Mouse (Mus musculus): ENCODE data around the gene Tnrc6b. TPM values are rescaled to one million over a fixed set of nuclear protein-coding genes. Genes with fewer than 3 reads are reported as not detected.

The Tnrc6b gene
- total RNA-seq, 1 experiment = 37.0 TPM

GRCm38 (mm10) chr15:80739972-80740371 is 28.9 kb downstream of the Tnrc6b start:
- no peaks in the 10 kb centered on the region for H3K9me3 ChIP-seq (ENCODE audit: control insufficient read depth, insufficient read depth, low read depth, low read length)
- in situ Hi-C loops (cut with MboI; ENCODE audit: low sequenced_read_pairs in 2 of 2, unreplicated experiment in 2 of 2) = no loop called here
- H3K36me3 ChIP-seq (ENCODE audit: control insufficient read depth, insufficient read depth, low read length, poor library complexity, severe bottlenecking) = no peaks in the 10 kb centered on the region
- H3K4me1 ChIP-seq (ENCODE audit: control insufficient read depth in 2 of 2, insufficient read depth in 2 of 2, low read length in 2 of 2, poor library complexity in 1 of 2) = peaks cover 3% of the 10 kb centered on the region in 2 experiments; a peak in 2 of 4 replicates
- TF ChIP-seq HCFC1 (IDR thresholded peaks at IDR 0.05; ENCODE audit: borderline replicate concordance, insufficient read depth, low read length) (no peak), CHD2 (IDR thresholded peaks at IDR 0.05; ENCODE audit: low read depth, low read length) (no peak), MAFK (IDR thresholded peaks at IDR 0.05; ENCODE audit: insufficient read depth, low read depth, low read length) (no peak), ZNF384 (IDR thresholded peaks at IDR 0.05; ENCODE audit: low read depth, low read length) (no peak), ZC3H11A (IDR thresholded peaks at IDR 0.05; ENCODE audit: borderline replicate concordance, low read depth, low read length) (no peak)
- DNase-seq (ENCODE audit: low read depth, low spot score) = no peak
- H3K27ac ChIP-seq (ENCODE audit: insufficient read depth, low read depth, low read length, poor library complexity, severe bottlenecking) = no peak overlapping the region
- H3K9ac ChIP-seq (ENCODE audit: insufficient read depth, low read depth, low read length, poor library complexity, severe bottlenecking) = no peak overlapping the region
- no peak overlapping the region for H3K4me3 ChIP-seq (ENCODE audit: insufficient read depth in 1 of 2, low read depth in 1 of 2, low read length in 2 of 2, poor library complexity in 1 of 2, severe bottlenecking in 1 of 2)

DNA sequence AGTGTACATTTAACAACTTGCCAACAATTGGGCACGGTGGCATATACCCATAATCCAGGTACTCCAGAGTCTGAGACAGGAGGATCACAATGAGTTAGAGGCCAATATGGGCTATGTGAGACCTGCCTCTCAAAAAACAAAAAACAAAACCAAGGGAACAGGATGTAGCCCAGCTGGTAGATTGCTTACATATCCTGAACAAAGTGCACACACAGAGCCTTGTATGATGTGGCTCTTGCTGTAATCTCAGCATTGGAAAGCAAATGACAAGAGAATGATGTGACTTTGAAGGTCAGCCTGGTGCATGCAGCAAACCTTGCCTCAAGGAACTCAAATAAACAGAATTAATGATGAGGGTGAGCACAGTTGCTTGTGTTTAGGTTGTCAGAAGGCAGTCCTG is 30.7 kb downstream of the Tnrc6b start:
- Histone ChIP-seq H3K4me3 (ENCODE audit: insufficient read depth in 1 of 2, low read depth in 1 of 2, low read length in 2 of 2, poor library complexity in 1 of 2, severe bottlenecking in 1 of 2) (no peak overlapping the region), H3K9me3 (ENCODE audit: control insufficient read depth, insufficient read depth, low read depth, low read length) (no peaks in the 10 kb centered on the region), H3K4me1 (ENCODE audit: control insufficient read depth in 2 of 2, insufficient read depth in 2 of 2, low read length in 2 of 2, poor library complexity in 1 of 2) (peaks cover 3% of the 10 kb centered on the region in 2 experiments; a peak in 2 of 4 replicates), H3K27ac (ENCODE audit: insufficient read depth, low read depth, low read length, poor library complexity, severe bottlenecking) (no peak overlapping the region), H3K36me3 (ENCODE audit: control insufficient read depth, insufficient read depth, low read length, poor library complexity, severe bottlenecking) (no peaks in the 10 kb centered on the region), H3K9ac (ENCODE audit: insufficient read depth, low read depth, low read length, poor library complexity, severe bottlenecking) (no peak overlapping the region)
- TF ChIP-seq ZC3H11A (IDR thresholded peaks at IDR 0.05; ENCODE audit: borderline replicate concordance, low read depth, low read length) = no peak
- no peak for TF ChIP-seq HCFC1 (IDR thresholded peaks at IDR 0.05; ENCODE audit: borderline replicate concordance, insufficient read depth, low read length)
- TF ChIP-seq ZNF384 (IDR thresholded peaks at IDR 0.05; ENCODE audit: low read depth, low read length) = no peak
- TF ChIP-seq MAFK (IDR thresholded peaks at IDR 0.05; ENCODE audit: insufficient read depth, low read depth, low read length) = no peak
- TF ChIP-seq CHD2 (IDR thresholded peaks at IDR 0.05; ENCODE audit: low read depth, low read length) = no peak
- DNase-seq (ENCODE audit: low read depth, low spot score) = no peak
- in situ Hi-C loops (cut with MboI; ENCODE audit: low sequenced_read_pairs in 2 of 2, unreplicated experiment in 2 of 2) = no loop called here

- H3K36me3 ChIP-seq (ENCODE audit: control insufficient read depth, insufficient read depth, low read length, poor library complexity, severe bottlenecking) = no peaks in the 10 kb centered on the region
- no peak overlapping the region for H3K9ac ChIP-seq (ENCODE audit: insufficient read depth, low read depth, low read length, poor library complexity, severe bottlenecking)
- TF ChIP-seq MAFK (IDR thresholded peaks at IDR 0.05; ENCODE audit: insufficient read depth, low read depth, low read length) = peak; percentile 61; the same call in 1 of the 2 replicates
- TF ChIP-seq ZNF384 (IDR thresholded peaks at IDR 0.05; ENCODE audit: low read depth, low read length) = no peak
- no peaks in the 10 kb centered on the region for H3K9me3 ChIP-seq (ENCODE audit: control insufficient read depth, insufficient read depth, low read depth, low read length)
- peaks cover 3% of the 10 kb centered on the region in 2 experiments; a peak in 2 of 4 replicates for H3K4me1 ChIP-seq (ENCODE audit: control insufficient read depth in 2 of 2, insufficient read depth in 2 of 2, low read length in 2 of 2, poor library complexity in 1 of 2)
- DNase-seq (ENCODE audit: low read depth, low spot score) = no peak
- H3K4me3 ChIP-seq (ENCODE audit: insufficient read depth in 1 of 2, low read depth in 1 of 2, low read length in 2 of 2, poor library complexity in 1 of 2, severe bottlenecking in 1 of 2) = no peak overlapping the region
- H3K27ac ChIP-seq (ENCODE audit: insufficient read depth, low read depth, low read length, poor library complexity, severe bottlenecking) = no peak overlapping the region
- in situ Hi-C loops (cut with MboI; ENCODE audit: low sequenced_read_pairs in 2 of 2, unreplicated experiment in 2 of 2) = no loop called here
Measured at GRCm38 (mm10) chr15:80742991-80743474, 31.9 kb downstream of the Tnrc6b start.

GRCm38 (mm10) chr15:80743606-80744005 is 32.5 kb downstream of the Tnrc6b start:
- Histone ChIP-seq H3K27ac (ENCODE audit: insufficient read depth, low read depth, low read length, poor library complexity, severe bottlenecking) (no peak overlapping the region), H3K9ac (ENCODE audit: insufficient read depth, low read depth, low read length, poor library complexity, severe bottlenecking) (no peak overlapping the region), H3K4me3 (ENCODE audit: insufficient read depth in 1 of 2, low read depth in 1 of 2, low read length in 2 of 2, poor library complexity in 1 of 2, severe bottlenecking in 1 of 2) (no peak overlapping the region), H3K36me3 (ENCODE audit: control insufficient read depth, insufficient read depth, low read length, poor library complexity, severe bottlenecking) (no peaks in the 10 kb centered on the region), H3K4me1 (ENCODE audit: control insufficient read depth in 2 of 2, insufficient read depth in 2 of 2, low read length in 2 of 2, poor library complexity in 1 of 2) (peaks cover 3% of the 10 kb centered on the region in 2 experiments; a peak in 2 of 4 replicates), H3K9me3 (ENCODE audit: control insufficient read depth, insufficient read depth, low read depth, low read length) (no peaks in the 10 kb centered on the region)
- TF ChIP-seq ZC3H11A (IDR thresholded peaks at IDR 0.05; ENCODE audit: borderline replicate concordance, low read depth, low read length) (no peak), HCFC1 (IDR thresholded peaks at IDR 0.05; ENCODE audit: borderline replicate concordance, insufficient read depth, low read length) (no peak), MAFK (IDR thresholded peaks at IDR 0.05; ENCODE audit: insufficient read depth, low read depth, low read length) (no peak), ZNF384 (IDR thresholded peaks at IDR 0.05; ENCODE audit: low read depth, low read length) (no peak), CHD2 (IDR thresholded peaks at IDR 0.05; ENCODE audit: low read depth, low read length) (no peak)
- in situ Hi-C loops (cut with MboI; ENCODE audit: low sequenced_read_pairs in 2 of 2, unreplicated experiment in 2 of 2) = no loop called here
- no peak for DNase-seq (ENCODE audit: low read depth, low spot score)

All from ES-E14 (cell line).